Mouse (Mus musculus): Measurements from ENCODE around the gene Grrp1. TPM values are rescaled to one million over a fixed set of nuclear protein-coding genes. Genes with fewer than 3 reads are reported as not detected.
A peak's percentile ranks its signal among the peaks of the same experiment; 100 is the strongest.
"Not testable (repeated sequence)": the region's sequence is repeated elsewhere in the genome, so short reads cannot be mapped to it uniquely, and the experiment has no call there.

Grrp1 gene
- 1 to 10 TPM; 2.7 to 4.0 TPM for total RNA-seq (2021)
- long read RNA-seq, experiment 1, partial matches to known transcripts: 1 of 2 reads
- long read RNA-seq, experiment 1, other reads (novel, unspliced or antisense): 0 of 2 reads
- long read RNA-seq, experiment 2, partial matches to known transcripts: 0 of 4 reads
- long read RNA-seq, experiment 2, other reads (novel, unspliced or antisense): 0 of 4 reads

- peak within 1 kb of the TSS; percentile 65 for H3K27ac ChIP-seq
- peak within 1 kb of the TSS; percentile 41 for H3K4me3 ChIP-seq
- no peak for TF ChIP-seq CTCF (conservative IDR thresholded peaks at IDR 0.05)
- no peak for DNase-seq (ENCODE audit: low spot score in 2 of 2)
These were observed at the start of gene Grrp1 for GRCm38 (mm10) chr4:134253722-134254324. Grrp1 (minus strand) TSS chr4:134254106.

- Histone ChIP-seq H3K27ac (no peak overlapping the region), H3K4me3 (no peak overlapping the region)
- DNase-seq (ENCODE audit: low spot score in 2 of 2): no peak
- no peak for TF ChIP-seq CTCF (conservative IDR thresholded peaks at IDR 0.05)
These were observed 48.2 kb upstream of the Grrp1 start for GRCm38 (mm10) chr4:134302084-134302483.

- no peak overlapping the region for H3K27ac ChIP-seq
- H3K4me3 ChIP-seq: no peak overlapping the region
These were observed 46.4 kb upstream of the Grrp1 start for GRCm38 (mm10) chr4:134300316-134300715.

GRCm38 (mm10) chr4:134299498-134299810 lies 45.5 kb upstream of the Grrp1 start:
- no peak for TF ChIP-seq CTCF (conservative IDR thresholded peaks at IDR 0.05)
- no peak overlapping the region for H3K27ac ChIP-seq
- DNase-seq (ENCODE audit: low spot score in 2 of 2): no peak
- no peak overlapping the region for H3K4me3 ChIP-seq

More at GRCm38 (mm10) chr4:134300316-134300715, 46.4 kb upstream of the Grrp1 start:
- peak in 1 of 2 experiments; percentile 26 for DNase-seq (ENCODE audit: low spot score in 2 of 2)
- TF ChIP-seq CTCF (conservative IDR thresholded peaks at IDR 0.05): no peak

GRCm38 (mm10) chr4:134298626-134299497 lies 45.0 kb upstream of the Grrp1 start:
- Histone ChIP-seq H3K4me3 (no peak overlapping the region), H3K27ac (no peak overlapping the region)
- no peak for DNase-seq (ENCODE audit: low spot score in 2 of 2)
- TF ChIP-seq CTCF (conservative IDR thresholded peaks at IDR 0.05): no peak

- DNase-seq (ENCODE audit: low spot score in 2 of 2): no peak
- Histone ChIP-seq H3K4me3 (no peak overlapping the region), H3K27ac (no peak overlapping the region)
- TF ChIP-seq CTCF (conservative IDR thresholded peaks at IDR 0.05): no peak
These were observed 43.5 kb upstream of the Grrp1 start for GRCm38 (mm10) chr4:134297369-134297768.

GRCm38 (mm10) chr4:134296523-134296922 lies 42.6 kb upstream of the Grrp1 start:
- TF ChIP-seq CTCF (conservative IDR thresholded peaks at IDR 0.05): no peak; the same call in none of the 2 replicates

GRCm38 (mm10) chr4:134296096-134296495 lies 42.2 kb upstream of the Grrp1 start:
- not testable (repeated sequence) for H3K27ac ChIP-seq; H3K4me3 ChIP-seq; DNase-seq (ENCODE audit: low spot score in 2 of 2)

More at GRCm38 (mm10) chr4:134296523-134296922, 42.6 kb upstream of the Grrp1 start:
- H3K4me3 ChIP-seq: no peak overlapping the region
- DNase-seq (ENCODE audit: low spot score in 2 of 2): no peak
- H3K27ac ChIP-seq: no peak overlapping the region

- Histone ChIP-seq H3K27ac (no peak overlapping the region), H3K4me3 (no peak overlapping the region)
- no peak for DNase-seq (ENCODE audit: low spot score in 2 of 2)
- no peak for TF ChIP-seq CTCF (conservative IDR thresholded peaks at IDR 0.05)
These were observed 39.8 kb upstream of the Grrp1 start for GRCm38 (mm10) chr4:134293692-134294163.

GRCm38 (mm10) chr4:134293061-134293691 lies 39.3 kb upstream of the Grrp1 start:
- no peak overlapping the region for H3K4me3 ChIP-seq
- no peak overlapping the region for H3K27ac ChIP-seq
- DNase-seq (ENCODE audit: low spot score in 2 of 2): no peak
- no peak for TF ChIP-seq CTCF (conservative IDR thresholded peaks at IDR 0.05)

- peak; percentile 93 for TF ChIP-seq CTCF (conservative IDR thresholded peaks at IDR 0.05)
- Histone ChIP-seq H3K4me3 (no peak overlapping the region), H3K27ac (no peak overlapping the region)
- DNase-seq (ENCODE audit: low spot score in 2 of 2): peak; percentile 38 to 79
These were observed 38.2 kb upstream of the Grrp1 start for GRCm38 (mm10) chr4:134292067-134292466.

GRCm38 (mm10) chr4:134288397-134289256 lies 34.7 kb upstream of the Grrp1 start:
- Histone ChIP-seq H3K4me3 (peak overlapping the region; percentile 89), H3K27ac (peak overlapping the region; percentile 98)
- no peak for TF ChIP-seq CTCF (conservative IDR thresholded peaks at IDR 0.05)
- no peak for DNase-seq (ENCODE audit: low spot score in 2 of 2)

All from layer of hippocampus, adult 2 months (tissue).